Mouse (Mus musculus): ENCODE results near the gene Clasp1. TPM values are rescaled to one million over a fixed set of nuclear protein-coding genes. Genes with fewer than 3 reads are reported as not detected.
A peak's percentile ranks its signal among the peaks of the same experiment; 100 is the strongest.

Clasp1 gene
- total and polyA plus RNA-seq, 3 experiments = 32.0 to 53.2 (median 42.2) TPM

- in situ Hi-C loops (cut with MboI; ENCODE audit: low pct_ligation_motif_present, low pct_unique_long_range_greater_than_20kb, low sequenced_read_pairs) (loop anchor here (5.0 kb wide), 1 partner anchor 73 kb away; no protein-coding TSS in a partner anchor), dilution Hi-C loops (cut with MboI; ENCODE audit: extremely low pct_ligation_motif_present, extremely low pct_unique_long_range_greater_than_20kb, low sequenced_read_pairs) (no loop called here)
- Histone ChIP-seq H3K27ac (ENCODE audit: insufficient read depth, low read depth) (peak overlapping the region; percentile 63; the same call in 1 of the 2 replicates), H3K27me3 (replicated peaks) (no peaks in the 10 kb centered on the region), H3K4me3 (replicated peaks in 1 of 3; ENCODE audit: low read depth in 2 of 3, low read length in 2 of 3, poor library complexity in 1 of 3) (peak overlapping the region; percentile 86 to 97 (median 91)), H3K4me1 (ENCODE audit: control insufficient read depth in 1 of 2, insufficient read depth in 2 of 2) (peaks cover 7 to 40% of the 10 kb centered on the region in 2 experiments), H3K36me3 (replicated peaks in 1 of 2; ENCODE audit: control insufficient read depth in 1 of 2, insufficient read depth in 1 of 2, low read length in 1 of 2) (peaks cover 8 to 36% of the 10 kb centered on the region in 2 experiments), H3K9me3 (replicated peaks; ENCODE audit: low read length) (no peaks in the 10 kb centered on the region), H3K4me2 (ENCODE audit: insufficient read depth, low read depth, poor library complexity, severe bottlenecking) (0 out of 2 replicates have a peak overlapping the region, but pooled peaks have one; percentile 83), H3K9ac (ENCODE audit: insufficient read depth, low read depth) (peak overlapping the region; percentile 97), H3K79me2 (replicated peaks; ENCODE audit: control insufficient read depth, extremely low read depth, insufficient read depth, poor library complexity, severe bottlenecking) (peaks cover 50% of the 10 kb centered on the region)
- TF ChIP-seq JUND (conservative IDR thresholded peaks at IDR 0.05; ENCODE audit: low read depth, low read length) = no peak
- TF ChIP-seq MXI1 (IDR thresholded peaks at IDR 0.05; ENCODE audit: low read depth, low read length) = no peak; the same call in 1 of the 2 replicates
- no peak for TF ChIP-seq CTCF (conservative IDR thresholded peaks at IDR 0.05 in 1 of 2, IDR thresholded peaks at IDR 0.05 in 1 of 2; ENCODE audit: low read depth in 2 of 2, low read length in 2 of 2)
- TF ChIP-seq UBTF (IDR thresholded peaks at IDR 0.05; ENCODE audit: low read depth, low read length) = 0 out of 2 replicates have a peak, but pooled peaks have one; percentile 70
- no peak for TF ChIP-seq MYC (IDR thresholded peaks at IDR 0.05; ENCODE audit: low read depth, low read length)
- 0 out of 2 replicates have a peak, but pooled peaks have one; percentile 16 for TF ChIP-seq CHD2 (IDR thresholded peaks at IDR 0.05; ENCODE audit: low read length)
- no peak; the same call in 1 of the 2 replicates for TF ChIP-seq TCF12 (IDR thresholded peaks at IDR 0.05; ENCODE audit: low read depth, low read length)
- TF ChIP-seq ZMIZ1 (IDR thresholded peaks at IDR 0.05; ENCODE audit: low read depth, low read length) = peak; percentile 77
- no peak for TF ChIP-seq RCOR1 (conservative IDR thresholded peaks at IDR 0.05; ENCODE audit: low read depth, low read length)
- TF ChIP-seq POLR2AphosphoS2 (IDR thresholded peaks at IDR 0.05; ENCODE audit: low read depth, low read length) = no peak
- TF ChIP-seq RAD21 (IDR thresholded peaks at IDR 0.05; ENCODE audit: low read depth, low read length) = no peak
- TF ChIP-seq MAFK (IDR thresholded peaks at IDR 0.05; ENCODE audit: insufficient replicate concordance, low read length) = no peak
- TF ChIP-seq HCFC1 (IDR thresholded peaks at IDR 0.05; ENCODE audit: low read depth, low read length) = no peak
- no peak for TF ChIP-seq EP300 (IDR thresholded peaks at IDR 0.05; ENCODE audit: low read length)
- TF ChIP-seq SIN3A (IDR thresholded peaks at IDR 0.05; ENCODE audit: low read length) = peak; percentile 54; the same call in 1 of the 2 replicates
- TF ChIP-seq CHD1 (IDR thresholded peaks at IDR 0.05; ENCODE audit: low read depth, low read length) = no peak
- no peak for TF ChIP-seq ZNF384 (IDR thresholded peaks at IDR 0.05; ENCODE audit: low read depth, low read length)
- no peak for TF ChIP-seq GABPA (IDR thresholded peaks at IDR 0.05; ENCODE audit: insufficient replicate concordance, low read depth, low read length)
- 0 out of 2 replicates have a peak, but pooled peaks have one; percentile 5 for TF ChIP-seq IRF4 (IDR thresholded peaks at IDR 0.05; ENCODE audit: low read depth, low read length)
- no peak for TF ChIP-seq KAT2A (IDR thresholded peaks at IDR 0.05; ENCODE audit: insufficient replicate concordance, low read length)
- TF ChIP-seq ZC3H11A (IDR thresholded peaks at IDR 0.05; ENCODE audit: low read depth, low read length) = no peak
- TF ChIP-seq BHLHE40 (IDR thresholded peaks at IDR 0.05; ENCODE audit: low read depth, low read length) = no peak
- no peak for TF ChIP-seq ZKSCAN1 (IDR thresholded peaks at IDR 0.05; ENCODE audit: borderline replicate concordance, low read depth, low read length)
- TF ChIP-seq ETS1 (conservative IDR thresholded peaks at IDR 0.05; ENCODE audit: low read depth, low read length) = no peak
- no peak for TF ChIP-seq PAX5 (IDR thresholded peaks at IDR 0.05; ENCODE audit: low read length)
- no peak for TF ChIP-seq USF2 (conservative IDR thresholded peaks at IDR 0.05; ENCODE audit: low read depth, low read length)
- TF ChIP-seq MAZ (IDR thresholded peaks at IDR 0.05; ENCODE audit: low read depth, low read length) = peak; percentile 28; the same call in 1 of the 2 replicates
- TF ChIP-seq ELF1 (IDR thresholded peaks at IDR 0.05; ENCODE audit: low read depth, low read length) = no peak
- TF ChIP-seq JUN (IDR thresholded peaks at IDR 0.05; ENCODE audit: insufficient read depth, low read depth, low read length) = no peak
- no peak for TF ChIP-seq MAX (IDR thresholded peaks at IDR 0.05; ENCODE audit: low read length)
- no peak for TF ChIP-seq TBP (conservative IDR thresholded peaks at IDR 0.05; ENCODE audit: low read depth, low read length)
- TF ChIP-seq MEF2A (IDR thresholded peaks at IDR 0.05; ENCODE audit: borderline replicate concordance, low read depth, low read length) = no peak
- TF ChIP-seq NRF1 (IDR thresholded peaks at IDR 0.05; ENCODE audit: low read depth, low read length) = no peak
- TF ChIP-seq NELFE (IDR thresholded peaks at IDR 0.05; ENCODE audit: low read depth, low read length) = peak; percentile 51; the same call in 1 of the 2 replicates
- TF ChIP-seq USF1 (IDR thresholded peaks at IDR 0.05; ENCODE audit: low read depth, low read length) = no peak
- TF ChIP-seq SMC3 (IDR thresholded peaks at IDR 0.05; ENCODE audit: low read depth, low read length) = no peak
- TF ChIP-seq E2F4 (IDR thresholded peaks at IDR 0.05; ENCODE audit: insufficient replicate concordance, low read depth, low read length) = no peak
- no peak; the same call in 1 of the 2 replicates for TF ChIP-seq POLR2A (IDR thresholded peaks at IDR 0.05; ENCODE audit: low read depth, low read length)
- peak; percentile 51 for DNase-seq (ENCODE audit: extremely low read depth)
These were observed 802 bp downstream of the Clasp1 start for GRCm38 (mm10) chr1:118389454-118390265.
